Mouse (Mus musculus) kidney, postnatal 0 days (tissue): ENCODE measurements around the gene Tsc1. TPM values are rescaled to one million over a fixed set of nuclear protein-coding genes. Genes with fewer than 3 reads are reported as not detected.

ENCODE experiments used
- ATAC-seq: fragments of 200-750 bp; cut with Nextera tagmentation; replicated peaks from 2 replicates; pipeline ENCODE4 v1.8.0; 2017; ENCODE audit warnings: low read depth, moderate number of reproducible peaks, moderate TSS enrichment, moderate library complexity; ENCODE audit not compliant: low FRiP score
- DNase-seq: peaks from one replicate; pipeline ENCODE4 v3.0.0-alpha.2; 2016; ENCODE audit warnings: low spot score
- H3K27ac ChIP-seq: fragments of 300-500 bp; sonication (generic); 2 replicates; pipeline ENCODE4 v1.5.1; 2014; ENCODE audit warnings: mild to moderate bottlenecking
- H3K27me3 ChIP-seq: fragments of 300-500 bp; sonication (generic); 2 replicates; pipeline ENCODE4 v1.6.1; 2014; ENCODE audit warnings: low read length, mixed read lengths; ENCODE audit not compliant: insufficient read depth
- H3K36me3 ChIP-seq: fragments of 300-500 bp; sonication (generic); 2 replicates; pipeline ENCODE4 v1.6.1; 2014; ENCODE audit warnings: low read length, mixed read lengths; ENCODE audit not compliant: insufficient read depth
- H3K4me1 ChIP-seq: fragments of 300-500 bp; sonication (generic); replicated peaks from 2 replicates; pipeline ENCODE4 v1.6.1; 2014; ENCODE audit warnings: antibody characterized with exemption, low read length, mixed read lengths; ENCODE audit not compliant: insufficient read depth
- H3K4me2 ChIP-seq: fragments of 300-500 bp; sonication (generic); 2 replicates; pipeline ENCODE4 v1.6.1; 2014; ENCODE audit warnings: mild to moderate bottlenecking, low read length, moderate library complexity, mixed read lengths
- H3K4me3 ChIP-seq: fragments of 300-500 bp; sonication (generic); replicated peaks from 2 replicates; pipeline ENCODE4 v1.5.1; 2014; ENCODE audit warnings: low read depth, low read length
- H3K9ac ChIP-seq: fragments of 300-500 bp; sonication (generic); 2 replicates; pipeline ENCODE4 v1.6.1; 2014; ENCODE audit warnings: low read depth, low read length
- H3K9me3 ChIP-seq: fragments of 300-500 bp; sonication (generic); replicated peaks from 2 replicates; pipeline ENCODE4 v1.6.1; 2016; ENCODE audit warnings: low read length, inconsistent platforms, mixed read lengths
- CTCF ChIP-seq: IDR thresholded peaks from 2 replicates; pipeline ENCODE4 v1.5.1; 2016; ENCODE audit warnings: antibody characterized with exemption, low read depth, mild to moderate bottlenecking, moderate library complexity
- WGBS: fragments of 180-500 bp; shearing (Covaris S2); extraction: QIAGEN DNeasy Blood & Tissue Kit; methylation state at CpG from one replicate; pipeline ENCODE4 v1.1.7; 2014; 5-methylcytosine and 5-hydroxymethylcytosine counted together
- polyA plus RNA-seq: library from polyadenylated mRNA; unstranded; fragments of >200 nt; fragmentation: Nextera tagmentation; extraction: Ambion mirVana; gene quantifications from 2 replicates; pipeline ENCODE4 v1.2.1, GENCODE M21; 2015

Tsc1 gene
- polyA plus RNA-seq, 1 experiment from 2014 or later = 9.5 TPM

DNA sequence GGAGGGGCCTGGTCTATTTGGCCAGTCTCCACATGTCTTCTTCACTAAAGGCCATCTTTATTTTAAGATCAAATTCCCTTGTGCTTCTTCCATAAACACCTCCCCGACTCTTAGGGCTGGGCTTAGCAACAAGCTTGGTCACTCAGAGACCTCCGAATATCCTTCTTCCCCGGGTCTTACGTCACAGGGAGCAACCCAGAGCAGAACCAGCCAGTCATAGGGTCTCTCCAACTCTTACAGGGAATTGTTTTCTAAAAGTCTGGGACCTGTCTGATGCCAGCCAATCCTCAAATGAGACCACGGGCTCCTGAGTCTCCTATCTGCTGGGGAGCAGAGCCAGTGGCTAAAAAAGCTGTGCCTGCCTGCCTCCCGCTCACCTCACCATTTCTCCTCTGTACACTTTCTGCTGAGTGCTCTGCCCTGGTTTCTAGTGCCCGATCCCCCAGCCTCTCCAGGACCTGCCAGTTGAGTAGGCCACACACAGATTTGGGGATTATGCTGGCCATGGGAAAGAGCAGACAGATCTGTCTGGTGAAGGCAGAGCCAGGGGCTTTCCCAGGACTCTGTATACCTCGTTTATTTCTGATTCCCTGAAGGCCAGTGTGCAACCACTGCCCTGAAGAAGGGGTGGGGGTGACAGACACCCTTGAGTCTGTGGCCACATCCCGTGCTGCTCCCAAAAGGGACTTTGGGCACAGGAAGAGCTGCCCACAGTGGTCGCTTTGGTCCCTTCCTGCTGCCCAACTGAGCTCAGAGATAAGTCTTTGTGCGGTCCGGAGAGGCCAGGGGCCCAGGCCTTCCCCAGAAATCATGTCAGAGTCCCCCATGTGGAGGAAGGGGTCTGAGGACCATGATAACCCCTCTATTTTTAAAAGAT, 42.1 kb upstream of the Tsc1 start:
- no peaks in the 10 kb centered on the region for H3K36me3 ChIP-seq
- H3K4me3 ChIP-seq = no peak overlapping the region
- 59% methylated on average over 12 of the region's 12 CpGs for WGBS
- H3K9ac ChIP-seq = no peak overlapping the region
- H3K4me1 ChIP-seq = no peaks in the 10 kb centered on the region
- ATAC-seq = no peak
- H3K9me3 ChIP-seq = no peaks in the 10 kb centered on the region
- H3K27ac ChIP-seq = no peak overlapping the region
- DNase-seq = no peak
- no peaks in the 10 kb centered on the region for H3K27me3 ChIP-seq
- no peak for TF ChIP-seq CTCF
- H3K4me2 ChIP-seq = no peak overlapping the region

DNA sequence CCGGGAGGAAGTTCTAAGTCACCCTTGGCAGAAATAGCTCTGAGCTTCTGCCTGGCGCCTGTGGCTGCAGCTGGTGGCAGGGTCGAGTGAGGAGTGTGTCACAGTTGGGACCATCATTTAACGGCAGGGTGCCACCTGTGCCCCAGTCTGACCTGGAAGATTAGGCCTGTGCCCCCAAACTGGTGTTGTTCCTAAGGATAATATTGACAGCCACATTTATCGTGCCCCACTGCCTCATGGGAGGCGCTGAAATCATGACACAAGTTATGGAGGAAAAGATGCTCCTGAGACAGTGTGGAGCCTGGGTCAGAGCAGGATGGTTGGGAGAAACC, 41.5 kb upstream of the Tsc1 start:
- Histone ChIP-seq H3K4me2 (no peak overlapping the region), H3K27me3 (no peaks in the 10 kb centered on the region), H3K4me1 (no peaks in the 10 kb centered on the region), H3K36me3 (no peaks in the 10 kb centered on the region), H3K9ac (no peak overlapping the region), H3K9me3 (no peaks in the 10 kb centered on the region), H3K4me3 (no peak overlapping the region), H3K27ac (no peak overlapping the region)
- TF ChIP-seq CTCF = no peak
- DNase-seq (no peak), ATAC-seq (no peak)
- WGBS = 79% methylated on average over 6 of the region's 6 CpGs

DNA sequence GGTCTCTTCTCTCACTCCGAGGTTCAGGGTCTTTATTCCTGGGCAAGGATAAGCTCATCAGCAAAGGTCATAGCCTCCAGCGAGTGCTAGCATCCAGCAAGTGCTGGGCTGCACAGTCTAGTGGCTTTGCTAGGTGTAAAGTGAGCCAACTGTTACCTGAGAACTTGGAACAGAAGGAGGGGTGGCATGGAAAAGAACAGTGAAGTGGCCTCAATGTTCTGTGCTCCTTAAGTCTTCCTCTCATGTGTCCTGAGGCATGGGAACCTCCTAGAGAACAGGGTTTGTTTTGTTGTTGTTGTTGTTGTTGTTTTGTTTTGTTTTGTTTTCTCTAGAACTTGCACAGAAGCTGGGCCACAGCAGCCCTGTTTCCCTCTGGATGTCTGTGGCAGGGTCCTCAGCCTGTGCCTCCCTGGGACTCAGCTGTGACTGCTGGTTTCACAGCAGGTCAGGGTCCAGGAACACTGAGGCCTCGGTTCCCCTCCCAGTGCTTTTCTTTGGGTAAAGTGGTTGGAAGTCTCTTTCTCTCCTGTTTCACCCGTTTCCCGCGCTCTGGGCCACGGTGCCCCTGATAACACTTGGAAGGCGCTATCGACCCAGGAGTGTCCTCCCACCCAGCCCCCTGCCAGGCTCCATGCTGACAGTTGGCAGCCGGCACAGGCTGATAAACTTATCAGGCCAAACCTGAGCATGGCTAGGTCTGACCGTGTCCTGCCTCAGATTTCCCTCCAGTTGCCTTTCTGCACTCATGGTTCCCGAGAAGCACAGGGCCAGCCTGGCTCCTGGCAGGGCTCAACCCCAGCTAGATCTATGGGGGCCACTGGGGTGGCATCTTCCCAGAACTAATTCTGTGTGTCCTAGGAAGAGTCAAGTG, 39.1 kb upstream of the Tsc1 start:
- H3K4me3 ChIP-seq = no peak overlapping the region
- no peak overlapping the region for H3K4me2 ChIP-seq
- no peak overlapping the region for H3K27ac ChIP-seq
- 46% methylated on average over 12 of the region's 12 CpGs for WGBS
- TF ChIP-seq CTCF = no peak
- ATAC-seq (no peak), DNase-seq (no peak)
- H3K9ac ChIP-seq = no peak overlapping the region
- H3K36me3 ChIP-seq = no peaks in the 10 kb centered on the region
- H3K27me3 ChIP-seq = no peaks in the 10 kb centered on the region
- no peaks in the 10 kb centered on the region for H3K9me3 ChIP-seq
- no peaks in the 10 kb centered on the region for H3K4me1 ChIP-seq

- Histone ChIP-seq H3K9ac (no peak overlapping the region), H3K27me3 (no peaks in the 10 kb centered on the region), H3K4me2 (no peak overlapping the region), H3K27ac (no peak overlapping the region), H3K4me3 (no peak overlapping the region), H3K4me1 (no peaks in the 10 kb centered on the region), H3K36me3 (no peaks in the 10 kb centered on the region), H3K9me3 (no peaks in the 10 kb centered on the region)
- TF ChIP-seq CTCF = no peak
- 87% methylated on average over 5 of the region's 5 CpGs for WGBS
- DNase-seq = no peak
- no peak for ATAC-seq
Observed at GRCm38 (mm10) chr2:28603542-28603941, 37.5 kb upstream of the Tsc1 start.

DNA sequence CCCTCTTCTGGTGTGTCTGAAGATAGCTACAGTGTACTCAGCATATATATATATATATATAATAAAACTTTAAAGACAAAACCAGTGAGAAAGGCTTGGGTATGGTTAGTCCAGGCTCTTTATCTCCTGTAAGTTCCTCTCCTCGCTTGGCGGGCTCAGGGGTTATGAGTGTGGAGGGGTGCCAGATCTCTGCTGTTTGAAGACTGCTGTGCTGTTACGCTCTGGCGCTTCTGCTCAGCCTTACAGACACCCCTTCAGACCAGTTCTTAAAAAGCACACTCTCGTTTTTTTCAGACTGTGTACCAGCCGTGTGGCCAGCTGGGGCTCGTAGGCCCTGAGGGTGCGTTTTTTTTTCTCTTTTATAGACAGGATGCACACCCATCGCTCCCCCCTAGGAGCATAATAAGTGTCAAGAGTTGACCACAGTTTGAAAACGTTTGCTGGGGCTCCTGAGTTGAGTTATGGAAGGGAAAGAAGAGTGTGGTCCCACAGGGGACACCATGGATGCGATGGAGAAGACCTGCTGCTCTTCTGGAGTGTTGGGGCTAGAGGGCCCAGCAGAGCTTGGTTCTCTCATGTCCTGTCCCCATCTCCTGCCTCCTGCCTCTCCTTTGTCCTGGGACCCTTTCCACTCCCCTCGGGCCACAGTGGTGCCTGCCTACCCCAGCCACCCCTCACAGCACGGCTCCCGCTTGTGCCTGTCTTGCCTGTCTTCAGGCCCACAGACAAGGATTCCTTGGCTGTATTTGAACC, 35.1 kb upstream of the Tsc1 start:
- ATAC-seq (no peak), DNase-seq (peak; percentile 46)
- Histone ChIP-seq H3K9me3 (no peaks in the 10 kb centered on the region), H3K4me1 (no peaks in the 10 kb centered on the region), H3K27ac (no peak overlapping the region), H3K27me3 (no peaks in the 10 kb centered on the region), H3K4me3 (no peak overlapping the region), H3K36me3 (no peaks in the 10 kb centered on the region), H3K4me2 (no peak overlapping the region), H3K9ac (no peak overlapping the region)
- 44% methylated on average over 14 of the region's 14 CpGs for WGBS
- TF ChIP-seq CTCF = no peak

GRCm38 (mm10) chr2:28606601-28607340, 34.3 kb upstream of the Tsc1 start:
- no peaks in the 10 kb centered on the region for H3K36me3 ChIP-seq
- no peaks in the 10 kb centered on the region for H3K4me1 ChIP-seq
- H3K4me2 ChIP-seq = no peak overlapping the region
- DNase-seq (no peak), ATAC-seq (no peak)
- H3K9ac ChIP-seq = no peak overlapping the region
- H3K27ac ChIP-seq = no peak overlapping the region
- WGBS = 63% methylated on average over 8 of the region's 8 CpGs
- H3K9me3 ChIP-seq = no peaks in the 10 kb centered on the region
- no peaks in the 10 kb centered on the region for H3K27me3 ChIP-seq
- TF ChIP-seq CTCF = peak; percentile 56
- no peak overlapping the region for H3K4me3 ChIP-seq
